Mouse (Mus musculus) neural tube, embryonic 12.5 days (tissue): Measurements from ENCODE around the gene Olfr444. TPM values are rescaled to one million over a fixed set of nuclear protein-coding genes. Genes with fewer than 3 reads are reported as not detected.

Experiments used
- ATAC-seq: fragments of 200-750 bp; cut with Nextera tagmentation; 2 replicates; pipeline ENCODE4 v1.8.0; 2017; ENCODE audit warnings: low read depth, mild to moderate bottlenecking, moderate TSS enrichment, moderate library complexity; ENCODE audit not compliant: low FRiP score
- H3K27ac ChIP-seq: fragments of 300-500 bp; sonication (generic); 2 replicates; pipeline ENCODE4 v1.5.1; 2016
- H3K27me3 ChIP-seq: fragments of 300-500 bp; sonication (generic); replicated peaks from 2 replicates; pipeline ENCODE4 v1.6.1; 2016; ENCODE audit warnings: mild to moderate bottlenecking
- H3K36me3 ChIP-seq: fragments of 300-500 bp; sonication (generic); 2 replicates; pipeline ENCODE4 v1.6.1; 2016; ENCODE audit warnings: mild to moderate bottlenecking
- H3K4me1 ChIP-seq: fragments of 300-500 bp; sonication (generic); 2 replicates; pipeline ENCODE4 v1.6.1; 2016
- H3K4me2 ChIP-seq: fragments of 300-500 bp; sonication (generic); replicated peaks from 2 replicates; pipeline ENCODE4 v1.6.1; 2016; ENCODE audit warnings: mild to moderate bottlenecking
- H3K4me3 ChIP-seq: fragments of 300-500 bp; sonication (generic); 2 replicates; pipeline ENCODE4 v1.5.1; 2016
- H3K9ac ChIP-seq: fragments of 300-500 bp; sonication (generic); 2 replicates; pipeline ENCODE4 v1.6.1; 2016; ENCODE audit warnings: mild to moderate bottlenecking
- H3K9me3 ChIP-seq: fragments of 300-500 bp; sonication (generic); 2 replicates; pipeline ENCODE4 v1.6.1; 2016; ENCODE audit warnings: mild to moderate bottlenecking
- WGBS: fragments of 180-500 bp; shearing (Covaris S2); methylation state at CpG from one replicate; pipeline ENCODE4 v1.1.7; 2016; 5-methylcytosine and 5-hydroxymethylcytosine counted together
- polyA plus RNA-seq: library from polyadenylated mRNA; unstranded; fragments of >200 nt; fragmentation: Nextera tagmentation; extraction: Ambion mirVana; gene quantifications from 2 replicates; pipeline ENCODE4 v1.2.1, GENCODE M21; 2016

The Olfr444 gene
- not detected in 2 replicates for polyA plus RNA-seq

DNA sequence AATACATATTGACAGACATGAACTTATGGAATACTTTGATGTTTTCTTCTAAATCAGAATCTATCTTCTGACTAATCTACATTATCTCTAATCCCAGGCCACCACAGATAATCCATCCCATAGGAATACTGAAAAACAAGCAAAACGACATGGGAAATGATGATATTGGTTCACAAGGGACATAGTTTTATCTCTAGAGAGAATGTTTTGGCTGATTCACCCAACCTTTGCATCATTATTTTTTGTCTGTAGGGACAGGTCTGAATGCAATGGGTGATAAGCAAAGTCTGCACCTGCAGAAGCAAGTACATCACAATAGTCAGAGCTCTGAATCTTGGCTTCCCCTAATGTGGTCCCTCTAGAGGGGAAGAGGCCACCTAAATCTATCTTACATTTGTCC, at the start of gene Olfr444:
Olfr444 (plus strand) TSS at position 301 of the 400 bp plus-strand sequence.
- Histone ChIP-seq H3K36me3 (no peaks in the 10 kb centered on the region), H3K4me3 (no peak within 1 kb of the TSS), H3K4me2 (no peak within 1 kb of the TSS), H3K9ac (no peak within 1 kb of the TSS), H3K4me1 (no peaks in the 10 kb centered on the region), H3K9me3 (no peaks in the 10 kb centered on the region), H3K27ac (no peak within 1 kb of the TSS), H3K27me3 (no peaks in the 10 kb centered on the region)
- ATAC-seq, result no peak
- 89% methylated on average over 1 of the region's 1 CpGs for WGBS

GRCm38 (mm10) chr6:42900345-42900744, 48.5 kb upstream of the Olfr444 start:
- H3K27ac ChIP-seq, result no peak overlapping the region
- no peaks in the 10 kb centered on the region for H3K4me1 ChIP-seq
- no peak for ATAC-seq
- WGBS, result 31% methylated on average over 1 of the region's 1 CpGs
- H3K4me3 ChIP-seq, result no peak overlapping the region
- no peaks in the 10 kb centered on the region for H3K9me3 ChIP-seq
- no peaks in the 10 kb centered on the region for H3K36me3 ChIP-seq
- no peak overlapping the region for H3K4me2 ChIP-seq
- H3K27me3 ChIP-seq, result no peaks in the 10 kb centered on the region
- H3K9ac ChIP-seq, result no peak overlapping the region

DNA sequence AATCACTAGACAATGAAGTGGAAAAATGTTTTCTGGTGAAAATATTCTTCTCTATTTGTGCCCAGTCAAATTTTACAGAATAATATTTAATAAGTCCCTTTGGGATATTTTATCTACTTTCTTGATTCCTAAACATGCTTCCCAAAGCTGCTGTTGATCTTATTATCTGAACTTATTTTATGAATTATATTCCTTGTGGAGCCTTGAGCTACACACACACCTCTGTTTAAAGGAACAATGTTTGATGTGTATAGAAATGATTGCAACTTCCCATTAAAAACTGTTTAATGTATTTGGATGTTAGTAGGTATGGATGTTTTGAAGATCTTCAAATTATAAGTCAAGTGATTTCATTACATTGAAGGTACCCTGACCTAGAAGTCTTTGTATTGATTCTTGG, 40.3 kb upstream of the Olfr444 start, which contains the start of gene Olfr447:
Olfr447 (plus strand) TSS at position 301 of the 400 bp plus-strand sequence.
- Histone ChIP-seq H3K36me3 (no peaks in the 10 kb centered on the region), H3K9ac (no peak within 1 kb of the TSS)
- ATAC-seq, result no peak

GRCm38 (mm10) chr6:42921077-42921476, 27.8 kb upstream of the Olfr444 start, which contains the start of gene Olfr446:
Olfr446 (plus strand) TSS chr6:42921377.
- Histone ChIP-seq H3K36me3 (no peaks in the 10 kb centered on the region), H3K4me1 (no peaks in the 10 kb centered on the region), H3K9ac (no peak within 1 kb of the TSS), H3K4me2 (no peak within 1 kb of the TSS), H3K27me3 (no peaks in the 10 kb centered on the region), H3K9me3 (no peaks in the 10 kb centered on the region), H3K27ac (no peak within 1 kb of the TSS), H3K4me3 (no peak within 1 kb of the TSS)
- 64% methylated on average over 2 of the region's 2 CpGs for WGBS
- no peak for ATAC-seq

More for the DNA sequence above, 40.3 kb upstream of the Olfr444 start, which contains the start of gene Olfr447:
- Histone ChIP-seq H3K27me3 (no peaks in the 10 kb centered on the region), H3K9me3 (no peaks in the 10 kb centered on the region), H3K4me1 (no peaks in the 10 kb centered on the region), H3K27ac (no peak within 1 kb of the TSS), H3K4me3 (no peak within 1 kb of the TSS), H3K4me2 (no peak within 1 kb of the TSS)

- Histone ChIP-seq H3K36me3 (no peaks in the 10 kb centered on the region), H3K4me1 (no peaks in the 10 kb centered on the region), H3K4me3 (no peak overlapping the region), H3K9me3 (no peaks in the 10 kb centered on the region), H3K27me3 (no peaks in the 10 kb centered on the region), H3K9ac (no peak overlapping the region), H3K4me2 (no peak overlapping the region), H3K27ac (no peak overlapping the region)
- 0 out of 2 replicates have a peak, but pooled peaks have one; percentile 50 for ATAC-seq
Observed at GRCm38 (mm10) chr6:42980377-42980776, 31.5 kb downstream of the Olfr444 start.

Other genes with a start within 250 kb of the Olfr444 start
- 182 and 184 TPM in 2 replicates for gene Tcaf1, start 239.0 kb upstream of the Olfr444 start, polyA plus RNA-seq
- gene Olfr453, start 209.7 kb upstream of the Olfr444 start, polyA plus RNA-seq, result not detected in 2 replicates
- gene Olfr38, start 192.7 kb upstream of the Olfr444 start, polyA plus RNA-seq, result not detected in 2 replicates
- gene Olfr452, start 164.0 kb upstream of the Olfr444 start, polyA plus RNA-seq, result not detected in 2 replicates
- not detected in 2 replicates for gene Olfr450, start 137.1 kb upstream of the Olfr444 start, polyA plus RNA-seq
- not detected in 2 replicates for gene Olfr449, start 114.7 kb upstream of the Olfr444 start, polyA plus RNA-seq
- not detected in 2 replicates for gene Olfr448, start 58.6 kb upstream of the Olfr444 start, polyA plus RNA-seq
- not detected in 2 replicates for gene Olfr447, start 40.2 kb upstream of the Olfr444 start, polyA plus RNA-seq
- gene Olfr446, start 27.7 kb upstream of the Olfr444 start, polyA plus RNA-seq, result not detected in 2 replicates
- not detected in 2 replicates for gene Olfr441, start 157.3 kb downstream of the Olfr444 start, polyA plus RNA-seq
- not detected in 2 replicates for gene Olfr237-ps1, start 197.5 kb downstream of the Olfr444 start, polyA plus RNA-seq
- not detected in 2 replicates for gene Olfr437, start 214.2 kb downstream of the Olfr444 start, polyA plus RNA-seq
- gene Olfr13, start 223.1 kb downstream of the Olfr444 start, polyA plus RNA-seq, result not detected in 2 replicates
- not detected in 2 replicates for gene Olfr435, start 248.1 kb downstream of the Olfr444 start, polyA plus RNA-seq